Mouse (Mus musculus): ENCODE data around the gene Ccl2. TPM values are rescaled to one million over a fixed set of nuclear protein-coding genes. Genes with fewer than 3 reads are reported as not detected.

The Ccl2 gene
- 2.6 and 3.1 TPM in 2 replicates for polyA plus RNA-seq (2012; rRNA removed)

- 25% methylated on average over 5 of the region's 5 CpGs for WGBS
- peak; percentile 4 for DNase-seq (ENCODE audit: low read depth, low spot score)
Observed at GRCm38 (mm10) chr11:82035356-82035755, at the start of gene Ccl2. Gene Ccl2 (plus strand): TSS chr11:82035571.

GRCm38 (mm10) chr11:81996172-81996841 is 39.1 kb upstream of the Ccl2 start:
- peak; percentile 16 for DNase-seq (ENCODE audit: low read depth, low spot score)
- 74% methylated on average over 10 of the region's 10 CpGs for WGBS

GRCm38 (mm10) chr11:81997085-81997484 is 38.3 kb upstream of the Ccl2 start:
- DNase-seq (ENCODE audit: low read depth, low spot score): no peak
- WGBS: 83% methylated on average over 5 of the region's 5 CpGs

- DNase-seq (ENCODE audit: low read depth, low spot score): no peak
- WGBS: 71% methylated on average over 3 of the region's 3 CpGs
Observed at GRCm38 (mm10) chr11:81998646-81999045, 36.7 kb upstream of the Ccl2 start.

GRCm38 (mm10) chr11:81999469-81999868 is 35.9 kb upstream of the Ccl2 start:
- no peak for DNase-seq (ENCODE audit: low read depth, low spot score)
- WGBS: 85% methylated on average over 4 of the region's 4 CpGs

- no peak for DNase-seq (ENCODE audit: low read depth, low spot score)
- 61% methylated on average over 5 of the region's 5 CpGs for WGBS
Observed at GRCm38 (mm10) chr11:82000581-82000980, 34.8 kb upstream of the Ccl2 start.

GRCm38 (mm10) chr11:82004810-82005209 is 30.6 kb upstream of the Ccl2 start:
- no peak for DNase-seq (ENCODE audit: low read depth, low spot score)
- 51% methylated on average over 2 of the region's 2 CpGs for WGBS

DNA sequence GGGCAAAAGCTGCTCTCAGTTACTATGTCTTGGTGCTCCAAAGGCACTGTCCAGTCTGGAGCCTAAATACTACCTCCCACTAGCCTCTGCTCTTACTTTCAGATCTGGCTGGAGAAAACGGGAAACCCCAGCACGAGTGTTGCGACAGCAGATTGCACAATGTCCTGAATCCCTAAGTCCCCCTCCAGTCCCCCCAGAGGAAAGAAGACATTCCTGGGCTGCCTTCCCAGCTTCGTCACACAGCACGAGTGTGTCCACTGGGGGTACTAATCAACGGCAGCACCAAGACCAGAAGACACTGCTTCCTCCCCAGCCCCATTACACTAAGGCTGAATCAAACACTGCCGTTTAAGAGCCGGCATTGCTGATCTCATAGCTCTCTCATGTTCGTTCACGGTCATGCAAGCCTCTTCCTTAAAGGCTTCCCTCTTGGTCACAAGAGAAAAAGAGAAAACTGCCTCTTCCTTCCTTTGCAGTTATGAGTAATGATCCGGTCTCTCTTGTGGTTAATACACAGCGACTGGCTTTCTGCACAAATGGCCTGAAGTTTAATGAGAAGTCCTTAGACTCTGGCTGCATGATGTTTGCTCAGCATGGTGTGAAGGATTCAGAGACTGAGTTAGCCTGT is 28.5 kb upstream of the Ccl2 start:
- no peak for DNase-seq (ENCODE audit: low read depth, low spot score)
- WGBS: 43% methylated on average over 12 of the region's 12 CpGs

GRCm38 (mm10) chr11:82010115-82010514 is 25.3 kb upstream of the Ccl2 start:
- no peak for DNase-seq (ENCODE audit: low read depth, low spot score)
- WGBS: 84% methylated on average over 3 of the region's 3 CpGs

DNA sequence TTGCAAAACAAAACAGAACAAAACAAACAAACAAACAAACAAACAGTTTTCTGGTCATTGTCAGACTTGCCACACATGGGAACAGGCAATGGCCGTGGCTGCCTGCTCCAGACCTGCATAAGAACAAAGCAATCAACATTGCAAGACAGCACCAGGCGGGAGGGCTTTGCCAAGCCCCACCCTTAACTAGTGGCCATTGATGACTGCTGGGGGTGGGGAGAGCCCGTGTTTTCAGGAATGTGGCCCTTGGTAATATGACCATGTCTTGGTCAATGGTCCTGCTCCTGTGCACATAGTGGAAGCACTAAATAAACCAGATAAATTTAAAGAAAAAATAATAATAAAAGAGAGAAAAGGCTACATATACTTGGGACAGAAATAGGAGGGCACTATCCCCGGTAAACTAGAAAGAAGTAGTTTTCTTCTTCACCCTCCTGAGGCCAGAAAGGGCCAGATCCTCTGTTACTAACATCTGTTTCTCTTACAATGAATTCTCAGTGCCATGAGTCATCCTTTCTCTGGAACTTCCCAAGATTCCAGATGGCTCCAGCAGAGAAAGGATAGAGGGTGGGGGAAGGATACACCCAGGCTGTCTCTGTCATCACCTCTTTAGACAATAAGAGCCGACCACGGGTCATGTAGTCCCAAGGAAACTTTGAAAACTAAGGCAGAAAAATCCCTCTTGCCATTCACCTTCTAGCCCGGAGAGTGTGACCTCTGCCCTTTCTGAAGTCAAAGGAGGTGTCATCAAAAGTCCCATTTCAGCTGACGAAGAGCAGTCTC is 23.8 kb upstream of the Ccl2 start:
- 63% methylated on average over 8 of the region's 8 CpGs for WGBS
- no peak for DNase-seq (ENCODE audit: low read depth, low spot score)

DNA sequence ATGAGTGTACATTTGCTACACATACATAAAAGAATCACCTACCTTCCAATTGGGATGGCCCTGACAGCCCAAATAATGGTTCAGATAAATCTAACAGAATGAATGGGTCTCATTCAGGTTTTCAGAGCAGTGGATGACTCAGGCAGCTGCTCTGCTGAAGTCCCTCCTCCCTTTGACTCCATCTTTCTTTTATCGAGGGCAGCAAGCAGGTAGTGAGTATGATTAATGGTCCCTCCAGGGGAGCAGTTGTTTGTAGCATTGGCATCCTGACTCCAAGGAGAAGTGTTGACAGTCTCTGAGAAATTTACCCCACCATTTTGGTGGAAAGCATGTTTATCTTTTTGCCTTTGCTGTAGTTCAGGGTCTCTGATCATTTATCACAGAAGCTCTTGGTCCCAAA is 21.6 kb upstream of the Ccl2 start:
- WGBS: 41% methylated on average over 1 of the region's 1 CpGs
- no peak for DNase-seq (ENCODE audit: low read depth, low spot score)

DNA sequence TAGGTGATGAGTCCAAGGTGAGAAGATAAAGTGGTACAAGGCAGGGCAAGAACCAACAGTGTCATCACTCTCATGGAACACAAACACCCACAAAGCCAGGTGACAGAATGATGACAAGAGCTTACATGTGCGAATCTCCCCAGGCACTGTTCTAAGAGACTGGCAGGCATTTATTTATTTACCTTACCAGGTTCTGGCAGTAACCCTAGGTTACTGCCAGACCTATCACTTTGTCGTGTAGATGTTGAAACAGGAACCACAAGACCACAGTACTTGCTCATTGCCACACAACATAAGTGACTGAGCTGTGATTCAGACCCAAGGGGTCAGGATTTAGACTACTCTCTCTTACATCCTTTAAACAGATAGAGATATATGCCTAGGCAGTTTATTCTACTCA is 20.3 kb upstream of the Ccl2 start:
- WGBS: 38% methylated on average over 2 of the region's 2 CpGs
- no peak for DNase-seq (ENCODE audit: low read depth, low spot score)

DNA sequence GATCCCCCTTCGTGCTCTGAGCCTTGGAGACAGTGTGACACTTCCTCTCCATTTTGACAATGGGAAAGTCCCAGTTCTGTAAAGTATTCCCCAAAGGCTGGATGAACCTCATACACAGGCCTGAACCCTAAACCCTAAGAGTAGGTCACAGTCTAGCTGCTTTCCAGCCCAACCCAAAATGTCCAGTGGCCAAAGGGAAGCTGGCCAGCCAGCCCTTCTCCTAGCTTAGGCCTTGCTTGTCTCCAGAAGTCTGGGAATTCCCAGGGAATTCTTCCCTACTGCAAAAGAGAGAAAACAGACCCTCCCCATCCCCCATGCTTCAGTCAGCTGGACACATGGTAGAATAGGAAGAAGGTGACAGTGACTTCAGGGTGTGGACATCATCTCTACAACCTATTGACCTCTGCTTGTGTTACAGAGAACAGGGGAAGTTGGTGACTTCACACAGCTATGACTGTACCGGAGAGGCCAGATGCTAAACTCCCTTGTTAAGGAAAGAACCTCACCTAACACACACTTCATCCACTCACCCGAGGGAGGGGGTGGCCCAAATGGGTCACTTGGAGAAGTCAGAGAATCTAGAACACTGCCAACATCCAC is 19.1 kb upstream of the Ccl2 start:
- DNase-seq (ENCODE audit: low read depth, low spot score): no peak
- 51% methylated on average over 3 of the region's 3 CpGs for WGBS

DNA sequence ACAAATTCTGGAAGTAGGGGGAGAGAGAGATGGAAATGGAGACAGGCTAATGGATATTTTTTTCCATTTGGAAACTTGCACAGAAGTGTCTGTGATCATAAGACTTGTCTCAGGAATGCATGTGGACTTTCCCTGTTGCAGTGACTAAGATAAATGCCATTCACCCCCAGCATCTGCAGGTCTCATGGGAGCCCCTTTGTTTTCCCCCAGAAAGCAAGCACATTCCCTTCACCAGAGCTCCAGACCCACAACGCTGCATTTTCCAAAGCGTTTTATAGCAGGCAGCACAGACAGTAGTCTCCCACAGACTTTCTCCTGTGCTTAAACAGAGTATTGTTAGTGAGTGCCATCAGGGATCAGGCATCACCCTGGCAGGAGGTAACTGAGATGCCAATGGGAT is 16.0 kb upstream of the Ccl2 start:
- WGBS: 41% methylated on average over 2 of the region's 2 CpGs
- DNase-seq (ENCODE audit: low read depth, low spot score): no peak

GRCm38 (mm10) chr11:82019793-82020192 is 15.6 kb upstream of the Ccl2 start:
- no peak for DNase-seq (ENCODE audit: low read depth, low spot score)

GRCm38 (mm10) chr11:82021406-82021805 is 14.0 kb upstream of the Ccl2 start:
- no peak for DNase-seq (ENCODE audit: low read depth, low spot score)
- WGBS: 41% methylated on average over 3 of the region's 3 CpGs

DNA sequence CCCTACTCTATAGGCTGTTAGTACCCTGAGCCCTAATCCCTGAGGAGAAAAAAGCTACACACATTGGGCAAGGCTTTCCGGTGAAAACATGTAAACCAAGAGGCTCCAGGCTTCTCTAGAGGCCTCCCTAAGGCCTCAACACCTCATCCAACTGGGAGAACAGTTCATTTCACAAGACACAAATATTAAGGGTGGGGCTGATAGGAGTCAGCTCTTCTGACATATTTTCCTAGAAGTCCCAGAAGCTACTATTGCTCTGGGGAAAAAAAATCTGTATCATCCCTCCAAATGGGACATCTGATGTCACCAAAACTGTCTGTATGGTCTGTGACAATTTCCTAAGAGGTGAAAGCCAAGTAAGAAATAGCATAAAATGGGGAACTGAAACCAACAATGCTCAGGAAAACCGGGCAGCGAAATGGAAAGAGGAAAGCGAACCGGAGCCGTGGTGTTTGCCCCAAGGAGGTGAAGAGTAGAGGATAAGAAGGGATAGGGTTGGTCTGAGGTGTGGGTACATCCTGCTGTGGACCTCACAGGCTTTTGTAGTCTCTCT is 12.8 kb upstream of the Ccl2 start:
- DNase-seq (ENCODE audit: low read depth, low spot score): no peak
- 89% methylated on average over 6 of the region's 6 CpGs for WGBS

DNA sequence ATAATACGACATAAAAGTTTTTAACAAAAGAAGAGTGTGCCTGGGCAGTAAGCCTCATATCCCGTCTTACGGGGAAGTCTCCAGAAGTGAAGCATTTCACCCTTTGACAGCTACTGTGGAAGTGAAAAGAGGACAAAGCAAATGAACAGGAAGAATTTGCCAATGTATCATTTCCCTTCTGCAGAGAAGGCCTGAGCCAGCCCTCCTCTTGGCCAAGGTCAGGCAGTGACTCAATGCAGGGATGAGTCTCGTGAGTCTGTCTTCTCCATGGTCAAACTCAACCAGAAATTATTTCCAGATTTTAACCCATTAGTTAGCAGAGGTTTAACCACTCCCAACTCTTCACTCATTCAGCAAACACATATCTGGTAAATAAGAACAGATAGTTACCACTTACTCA is 11.6 kb upstream of the Ccl2 start:
- no peak for DNase-seq (ENCODE audit: low read depth, low spot score)
- 67% methylated on average over 4 of the region's 4 CpGs for WGBS

GRCm38 (mm10) chr11:82030171-82030570 is 5.2 kb upstream of the Ccl2 start:
- 70% methylated on average over 2 of the region's 2 CpGs for WGBS
- no peak for DNase-seq (ENCODE audit: low read depth, low spot score)

- no peak for DNase-seq (ENCODE audit: low read depth, low spot score)
Observed at GRCm38 (mm10) chr11:82032136-82032535, 3.2 kb upstream of the Ccl2 start.

Measured in large intestine, adult 2 months (tissue).